Mouse (Mus musculus): ENCODE measurements around the gene Ap2a2.

DNA sequence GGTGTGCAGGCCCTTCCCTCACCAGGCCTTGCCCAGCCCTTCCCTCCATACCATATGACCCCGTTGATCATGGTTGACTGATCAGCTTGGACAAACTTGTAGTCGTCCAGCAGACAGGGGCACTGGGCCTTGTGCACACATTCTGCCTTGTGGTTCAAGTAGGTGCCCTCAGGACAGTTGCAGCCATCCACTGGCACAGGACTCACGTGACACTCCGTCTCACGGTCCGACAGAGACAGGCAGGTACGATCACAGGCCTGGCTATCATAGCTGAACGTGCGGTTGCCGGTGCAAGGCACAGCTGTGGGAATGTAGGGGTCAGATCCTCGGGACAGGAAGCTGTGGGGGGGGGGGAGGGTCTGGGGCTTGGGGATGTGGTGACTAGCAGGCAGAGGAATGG, 85.8 kb downstream of the Ap2a2 start:
- TF ChIP-seq CTCF (IDR thresholded peaks at IDR 0.05 in 2 of 3, conservative IDR thresholded peaks at IDR 0.05 in 1 of 3; ENCODE audit: control insufficient read depth in 1 of 3, insufficient read depth in 1 of 3, low read depth in 2 of 3, low read length in 3 of 3, poor library complexity in 1 of 3, severe bottlenecking in 1 of 3) (no peak), EP300 (IDR thresholded peaks at IDR 0.05; ENCODE audit: low read depth in 1 of 2, low read length in 2 of 2) (no peak), HCFC1 (IDR thresholded peaks at IDR 0.05; ENCODE audit: low read depth, low read length) (no peak), MAX (IDR thresholded peaks at IDR 0.05; ENCODE audit: low read length) (no peak), POLR2A (IDR thresholded peaks at IDR 0.05; ENCODE audit: control insufficient read depth in 1 of 2, insufficient read depth in 1 of 2, low read depth in 1 of 2, low read length in 2 of 2, poor library complexity in 1 of 2) (no peak), E2F4 (IDR thresholded peaks at IDR 0.05; ENCODE audit: borderline replicate concordance, low read depth, low read length) (no peak), GATA1 (IDR thresholded peaks at IDR 0.05; ENCODE audit: low read depth, low read length) (no peak), CHD2 (IDR thresholded peaks at IDR 0.05; ENCODE audit: low read length) (no peak), ELF1 (IDR thresholded peaks at IDR 0.05; ENCODE audit: low read depth, low read length) (no peak), SMC3 (IDR thresholded peaks at IDR 0.05; ENCODE audit: low read depth, low read length) (no peak), SIN3A (IDR thresholded peaks at IDR 0.05; ENCODE audit: low read length) (no peak), MYC (IDR thresholded peaks at IDR 0.05; ENCODE audit: low read depth, low read length) (no peak), ETS1 (IDR thresholded peaks at IDR 0.05; ENCODE audit: low read depth, low read length) (no peak)
